Mouse (Mus musculus): Measurements from ENCODE around the gene Fhl3. TPM values are rescaled to one million over a fixed set of nuclear protein-coding genes. Genes with fewer than 3 reads are reported as not detected.

Gene Fhl3
- total RNA-seq, 2 experiments from 2014 or later: 5.3 to 19.3 TPM

DNA sequence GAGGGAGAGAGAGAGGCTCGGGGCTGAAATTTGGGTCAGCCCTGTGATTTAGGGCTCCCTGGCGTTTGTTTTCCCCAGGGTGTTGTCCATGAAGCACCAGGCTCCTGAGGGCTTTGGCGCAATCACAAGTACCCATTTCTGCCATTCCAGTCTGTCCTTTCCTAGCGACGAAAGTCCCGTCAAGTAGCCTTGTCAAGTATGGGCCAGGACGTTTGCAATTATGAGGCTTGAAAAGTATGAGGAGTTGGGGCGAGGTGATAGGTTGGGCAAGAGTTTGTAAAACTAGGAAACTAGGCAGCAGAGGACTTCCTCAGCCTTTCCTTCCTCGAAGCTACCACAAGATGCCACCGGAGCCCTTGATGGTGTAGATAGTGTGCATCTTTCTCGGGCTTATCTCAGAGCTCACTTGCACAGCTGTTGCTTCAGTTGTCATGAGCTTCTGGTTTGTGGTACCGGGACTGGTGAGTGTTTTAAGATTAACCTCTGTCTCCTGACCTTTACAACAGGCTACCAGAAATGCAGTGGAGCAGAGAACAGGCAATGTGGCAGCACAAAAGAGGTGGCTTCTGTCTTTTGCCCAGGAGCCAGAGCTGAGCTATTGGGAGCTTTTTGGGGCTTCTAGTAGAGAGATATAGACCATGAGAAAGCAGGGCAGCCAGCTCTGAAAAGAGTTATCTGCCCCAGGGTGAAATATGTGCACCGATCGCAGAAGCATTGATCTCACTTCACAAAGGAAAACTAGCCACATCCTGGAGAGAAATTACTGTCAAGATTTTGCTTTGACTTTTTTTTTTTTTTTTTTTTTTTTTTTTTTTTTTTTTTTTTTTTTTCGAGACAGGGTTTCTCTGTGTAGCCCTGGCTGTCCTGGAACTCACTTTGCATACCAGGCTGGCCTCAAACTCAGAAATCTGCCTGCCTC, 52.0 kb downstream of the Fhl3 start:
- peak; percentile 70 for ATAC-seq (replicated peaks; ENCODE audit: poor library complexity)

DNA sequence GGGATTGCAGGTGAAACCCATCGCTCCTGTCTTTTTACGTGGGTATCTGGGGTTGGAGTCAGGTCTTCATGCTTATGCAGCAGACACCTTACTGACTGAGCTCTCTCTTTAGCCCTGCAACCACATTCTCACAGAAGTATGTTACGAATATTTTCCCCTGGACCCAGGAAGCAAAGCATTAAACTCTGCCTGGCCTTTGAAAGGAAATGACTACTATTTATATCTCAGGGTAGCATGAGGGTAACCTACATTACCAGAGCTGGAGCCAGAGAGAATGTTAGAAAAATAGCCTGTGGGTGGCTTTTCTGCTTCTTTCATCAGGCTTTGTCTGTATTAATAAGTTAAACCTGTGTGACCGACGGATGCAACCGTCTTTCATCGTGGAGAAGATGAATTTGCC, 55.0 kb downstream of the Fhl3 start:
- no peak for ATAC-seq (replicated peaks; ENCODE audit: poor library complexity)

Other genes starting within 250 kb of the Fhl3 start
- gene 3100002H09Rik, start 89.9 kb upstream of the Fhl3 start, total RNA-seq (2015): not detected in 2 replicates
- gene 3100002H09Rik, start 89.9 kb upstream of the Fhl3 start, total RNA-seq (2017): not detected in 2 replicates
- gene Pou3f1, start 43.9 kb upstream of the Fhl3 start, total RNA-seq (2015): 0.05 TPM in 1 of 2 replicates, not detected in the other
- gene Pou3f1, start 43.9 kb upstream of the Fhl3 start, total RNA-seq (2017): not detected in 2 replicates
- 78.0 and 81.5 TPM in 2 replicates for gene Utp11, start 7.1 kb upstream of the Fhl3 start, total RNA-seq (2015)
- 70.8 and 93.1 TPM in 2 replicates for gene Utp11, start 7.1 kb upstream of the Fhl3 start, total RNA-seq (2017)
- gene Sf3a3, start 14.1 kb downstream of the Fhl3 start, total RNA-seq (2015): 98.5 and 113 TPM in 2 replicates
- 158 and 175 TPM in 2 replicates for gene Sf3a3, start 14.1 kb downstream of the Fhl3 start, total RNA-seq (2017)
- gene Inpp5b, start 41.1 kb downstream of the Fhl3 start, total RNA-seq (2015): 32.9 and 36.0 TPM in 2 replicates
- gene Inpp5b, start 41.1 kb downstream of the Fhl3 start, total RNA-seq (2017): 28.6 and 31.4 TPM in 2 replicates
- 30.0 and 43.0 TPM in 2 replicates for gene Mtf1, start 101.4 kb downstream of the Fhl3 start, total RNA-seq (2015)
- gene Mtf1, start 101.4 kb downstream of the Fhl3 start, total RNA-seq (2017): 27.8 and 35.8 TPM in 2 replicates
- gene Yrdc, start 150.0 kb downstream of the Fhl3 start, total RNA-seq (2015): 56.7 and 58.5 TPM in 2 replicates
- gene Yrdc, start 150.0 kb downstream of the Fhl3 start, total RNA-seq (2017): 22.7 and 32.8 TPM in 2 replicates
- gene 1110065P20Rik, start 150.5 kb downstream of the Fhl3 start, total RNA-seq (2015): 4.4 and 6.7 TPM in 2 replicates
- 4.0 and 6.3 TPM in 2 replicates for gene 1110065P20Rik, start 150.5 kb downstream of the Fhl3 start, total RNA-seq (2017)
- gene Maneal, start 161.5 kb downstream of the Fhl3 start, total RNA-seq (2015): 0.07 TPM in 1 of 2 replicates, not detected in the other
- gene Maneal, start 161.5 kb downstream of the Fhl3 start, total RNA-seq (2017): 0.14 and 0.17 TPM in 2 replicates
- not detected in 2 replicates for gene Epha10, start 180.2 kb downstream of the Fhl3 start, total RNA-seq (2015)
- not detected in 2 replicates for gene Epha10, start 180.2 kb downstream of the Fhl3 start, total RNA-seq (2017)
- 4.4 and 6.5 TPM in 2 replicates for gene 9930104L06Rik, start 236.3 kb downstream of the Fhl3 start, total RNA-seq (2015)
- gene 9930104L06Rik, start 236.3 kb downstream of the Fhl3 start, total RNA-seq (2017): 7.9 and 9.1 TPM in 2 replicates
- 115 and 125 TPM in 2 replicates for gene Cdca8, start 238.6 kb downstream of the Fhl3 start, total RNA-seq (2015)
- gene Cdca8, start 238.6 kb downstream of the Fhl3 start, total RNA-seq (2017): 121 and 137 TPM in 2 replicates